ENCODE assay signal across 14 mouse cellular contexts in genomic region chr15:97315422-97315757, GRCm38 (mm10).
A peak's percentile ranks its signal among the peaks of the same experiment; 100 is the strongest.
DNase-seq lines count a peak whose midpoint lies in the region; ATAC-seq and TF ChIP-seq lines count a peak whose summit lies in the region.
"Had no signal": no experiment of that assay in that cellular context is flagged by ENCODE, and none has a peak within 500 bp of the region (broad histone marks: within the 10 kb centered on the region; RNA-seq: fewer than 3 reads in every experiment).

No protein-coding gene starts in this region.

- H3K4me2 ChIP-seq in hindbrain, postnatal 0 days (ENCODE audit: low read depth, low read length) = peak overlapping the region; percentile 38; the same call in 1 of the 2 replicates
- no peak overlapping the region for H3K4me2 ChIP-seq in hindbrain, embryonic 11.5 days (replicated peaks; ENCODE audit: low read depth, low read length)
- H3K4me2 ChIP-seq in stomach, embryonic 15.5 days = no peak overlapping the region
- H3K4me2 ChIP-seq: embryonic facial prominence, embryonic 13.5 days; heart, embryonic 15.5 days had no signal

- peaks cover 10% of the 10 kb centered on the region for H3K4me1 ChIP-seq in hindbrain, postnatal 0 days (ENCODE audit: insufficient read depth, low read length)
- no peaks in the 10 kb centered on the region for H3K4me1 ChIP-seq in hindbrain, embryonic 11.5 days (replicated peaks; ENCODE audit: control insufficient read depth, insufficient read depth, low read length)
- no peaks in the 10 kb centered on the region for H3K4me1 ChIP-seq in stomach, embryonic 15.5 days
- H3K4me1 ChIP-seq: heart, embryonic 15.5 days had no signal

- 37% methylated on average over 9 of the region's 9 CpGs for WGBS in hindbrain, postnatal 0 days
- 83% methylated on average over 9 of the region's 9 CpGs for WGBS in hindbrain, embryonic 11.5 days
- 63% methylated on average over 9 of the region's 9 CpGs for WGBS in stomach, embryonic 15.5 days

- ATAC-seq in hindbrain, postnatal 0 days = peak; percentile 53; the same call in 1 of the 2 replicates
- no peak for ATAC-seq in hindbrain, embryonic 11.5 days (ENCODE audit: low FRiP score)
- ATAC-seq in stomach, embryonic 15.5 days (ENCODE audit: insufficient read depth, low FRiP score, low read depth) = peak; percentile 58

- no peak overlapping the region for H3K9ac ChIP-seq in hindbrain, postnatal 0 days (replicated peaks; ENCODE audit: low read length)
- no peak overlapping the region for H3K9ac ChIP-seq in hindbrain, embryonic 11.5 days (ENCODE audit: low read depth, low read length)
- H3K9ac ChIP-seq in stomach, embryonic 15.5 days = no peak overlapping the region
- H3K9ac ChIP-seq: embryonic facial prominence, embryonic 13.5 days; heart, embryonic 15.5 days had no signal

- intact Hi-C loops in heart, postnatal 36 days (cut with DNase I) = no loop called here

- no peaks in the 10 kb centered on the region for H3K27me3 ChIP-seq in hindbrain, postnatal 0 days (ENCODE audit: insufficient read depth, low read length)
- no peaks in the 10 kb centered on the region for H3K27me3 ChIP-seq in hindbrain, embryonic 11.5 days (ENCODE audit: control insufficient read depth, insufficient read depth, low read length)
- no peaks in the 10 kb centered on the region for H3K27me3 ChIP-seq in stomach, embryonic 15.5 days (replicated peaks)
- H3K27me3 ChIP-seq: embryonic facial prominence, embryonic 13.5 days; heart, embryonic 15.5 days had no signal

- no peak for DNase-seq in hindbrain, postnatal 0 days (ENCODE audit: low spot score)
- DNase-seq in hindbrain, embryonic 11.5 days (ENCODE audit: low spot score) = no peak
- DNase-seq in right cerebral cortex, adult 18-20 months = peak; percentile 38
- no peak for DNase-seq in right cerebral cortex, postnatal 4 days
- DNase-seq in layer of hippocampus, postnatal 14 days (ENCODE audit: low spot score in 2 of 2) = peak; percentile 18 to 41
- DNase-seq in cerebellum, adult 9-11 months = no peak
- DNase-seq in heart, postnatal 36 days = no peak
- DNase-seq: cerebellum, adult 9-10 months; kidney, adult 2 months; thymus, postnatal 4 days had no signal

- 0 out of 2 replicates have a peak overlapping the region, but pooled peaks have one; percentile 51 for H3K27ac ChIP-seq in hindbrain, postnatal 0 days
- H3K27ac ChIP-seq in hindbrain, embryonic 11.5 days (ENCODE audit: low read depth, low read length) = no peak overlapping the region
- no peak overlapping the region for H3K27ac ChIP-seq in stomach, embryonic 15.5 days
- H3K27ac ChIP-seq: embryonic facial prominence, embryonic 13.5 days; heart, embryonic 15.5 days; limb, embryonic 10.5 days had no signal

- H3K9me3 ChIP-seq in hindbrain, postnatal 0 days (ENCODE audit: low read length) = no peaks in the 10 kb centered on the region
- no peaks in the 10 kb centered on the region for H3K9me3 ChIP-seq in hindbrain, embryonic 11.5 days (ENCODE audit: control insufficient read depth, low read length)
- H3K9me3 ChIP-seq in stomach, embryonic 15.5 days = no peaks in the 10 kb centered on the region
- H3K9me3 ChIP-seq: embryonic facial prominence, embryonic 13.5 days; heart, embryonic 15.5 days; limb, embryonic 10.5 days had no signal

- H3K36me3 ChIP-seq in hindbrain, postnatal 0 days (ENCODE audit: insufficient read depth, low read length) = no peaks in the 10 kb centered on the region
- H3K36me3 ChIP-seq in hindbrain, embryonic 11.5 days (ENCODE audit: control insufficient read depth, insufficient read depth, low read length) = no peaks in the 10 kb centered on the region
- H3K36me3 ChIP-seq in stomach, embryonic 15.5 days = no peaks in the 10 kb centered on the region
- H3K36me3 ChIP-seq: embryonic facial prominence, embryonic 13.5 days; heart, embryonic 15.5 days; limb, embryonic 10.5 days had no signal

- no peak for TF ChIP-seq CTCF in hindbrain, postnatal 0 days (IDR thresholded peaks at IDR 0.05; ENCODE audit: low read depth)

- no peak overlapping the region for H3K4me3 ChIP-seq in hindbrain, postnatal 0 days (ENCODE audit: low read length)
- H3K4me3 ChIP-seq in hindbrain, embryonic 11.5 days (ENCODE audit: low read depth, low read length) = no peak overlapping the region
- H3K4me3 ChIP-seq in stomach, embryonic 15.5 days (replicated peaks) = no peak overlapping the region
- H3K4me3 ChIP-seq: embryonic facial prominence, embryonic 13.5 days; heart, embryonic 15.5 days; limb, embryonic 10.5 days had no signal

Comparison
In these comparisons a context has a peak if more than half of its experiments do, and no peak if none do; other contexts are left out.
1. DNase-seq: peak in right cerebral cortex, adult 18-20 months (single experiment) and layer of hippocampus, postnatal 14 days (2 of 2); none in hindbrain, postnatal 0 days (single experiment), hindbrain, embryonic 11.5 days (single experiment), right cerebral cortex, postnatal 4 days (single experiment), cerebellum, adult 9-11 months (single experiment) and heart, postnatal 36 days (0 of 2).